23 mouse cellular contexts compared by ENCODE assay signal in the genomic region with DNA sequence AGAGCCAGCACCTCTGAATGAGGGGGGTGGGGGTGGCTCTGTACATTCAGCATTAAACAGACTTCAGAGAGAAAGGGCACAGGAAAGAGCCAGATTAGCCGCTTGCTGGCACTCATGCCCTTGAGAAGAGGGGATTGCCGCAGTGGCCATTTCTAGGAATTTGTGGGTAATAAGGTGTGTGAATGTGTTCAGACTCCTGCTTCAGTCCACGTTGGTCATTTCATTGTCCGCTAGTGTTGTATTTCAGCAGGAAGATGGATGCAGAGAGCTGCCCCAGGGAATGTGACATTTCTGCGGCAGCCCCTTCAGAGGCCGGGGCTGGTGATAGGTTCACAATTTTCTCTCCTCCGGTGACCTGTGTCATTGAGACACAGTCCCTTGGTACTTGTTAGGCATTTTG.
"Had no signal": no experiment of that assay in that cellular context is flagged by ENCODE, and none has a peak within 500 bp of the region (broad histone marks: within the 10 kb centered on the region; RNA-seq: fewer than 3 reads in every experiment).

No protein-coding gene starts in this region.

- H3K9me3 ChIP-seq: heart, embryonic 10.5 days; hindbrain, embryonic 12.5 days; kidney, embryonic 15.5 days; limb, embryonic 13.5 days; limb, embryonic 15.5 days; liver, embryonic 12.5 days had no signal

- H3K9ac ChIP-seq: forebrain, postnatal 0 days; heart, embryonic 12.5 days; hindbrain, embryonic 12.5 days; hindbrain, embryonic 14.5 days; kidney, embryonic 15.5 days; limb, embryonic 13.5 days; limb, embryonic 15.5 days; liver, embryonic 12.5 days had no signal

- H3K4me3 ChIP-seq: heart, embryonic 10.5 days; heart, embryonic 12.5 days; hindbrain, embryonic 12.5 days; kidney, embryonic 15.5 days; limb, embryonic 13.5 days; limb, embryonic 15.5 days; liver, embryonic 12.5 days had no signal

- H3K27me3 ChIP-seq: hindbrain, embryonic 12.5 days; kidney, embryonic 15.5 days; liver, embryonic 12.5 days had no signal

- DNase-seq: forebrain, postnatal 0 days; gastrocnemius, postnatal 14 days; gastrocnemius, postnatal 36 days; heart, adult 18-20 months; heart, postnatal 14 days; heart, postnatal 36 days; kidney, adult 11 months; kidney, adult 2 months; kidney, adult 9 months; kidney, postnatal 14 days; kidney, postnatal 36 days; layer of hippocampus, postnatal 36 days had no signal

- H3K4me2 ChIP-seq: heart, embryonic 12.5 days; hindbrain, embryonic 12.5 days; hindbrain, embryonic 14.5 days; kidney, embryonic 15.5 days; limb, embryonic 13.5 days; limb, embryonic 15.5 days; liver, embryonic 12.5 days had no signal

- H3K27ac ChIP-seq: heart, embryonic 10.5 days; hindbrain, embryonic 12.5 days; hindbrain, embryonic 14.5 days; hindbrain, postnatal 0 days; kidney, embryonic 15.5 days; kidney, postnatal 0 days; limb, embryonic 13.5 days; limb, embryonic 15.5 days; liver, embryonic 12.5 days had no signal

- H3K4me1 ChIP-seq: heart, embryonic 10.5 days; heart, embryonic 12.5 days; kidney, embryonic 15.5 days; liver, embryonic 12.5 days had no signal

- H3K36me3 ChIP-seq: heart, embryonic 10.5 days; heart, embryonic 12.5 days; hindbrain, embryonic 12.5 days; kidney, embryonic 15.5 days; limb, embryonic 13.5 days; limb, embryonic 15.5 days; liver, embryonic 12.5 days had no signal

- ATAC-seq: forebrain, postnatal 0 days; hindbrain, postnatal 0 days; intestine, embryonic 16.5 days; liver, embryonic 12.5 days had no signal
